Mouse (Mus musculus) right cerebral cortex, postnatal 4 days (tissue): ENCODE measurements around the gene Kif4.
A peak's percentile ranks its signal among the peaks of the same experiment; 100 is the strongest.

Experiments
- DNase-seq: peaks from one replicate; pipeline ENCODE4 v3.0.0-alpha.2; 2022

Kif4 gene

DNA sequence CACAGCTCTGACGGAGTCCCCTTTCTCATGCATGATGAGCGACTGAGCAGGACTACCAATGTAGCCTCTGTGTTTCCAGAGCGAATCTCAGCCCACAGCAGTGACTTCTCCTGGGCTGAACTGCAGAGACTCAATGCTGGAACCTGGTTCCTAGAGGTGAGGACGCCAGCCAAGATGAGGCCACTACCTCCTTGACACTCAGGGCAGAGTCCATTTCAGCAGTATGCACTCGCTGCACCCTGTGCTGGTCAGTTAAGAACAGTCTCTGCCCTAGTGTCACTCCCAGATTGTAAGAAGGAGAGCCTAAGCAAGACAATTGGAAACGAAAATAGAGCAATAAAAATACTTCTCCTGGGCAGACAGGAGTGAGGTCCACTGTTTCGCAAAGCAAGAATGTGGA lies 108.8 kb downstream of the Kif4 start:
- DNase-seq, result no peak

DNA sequence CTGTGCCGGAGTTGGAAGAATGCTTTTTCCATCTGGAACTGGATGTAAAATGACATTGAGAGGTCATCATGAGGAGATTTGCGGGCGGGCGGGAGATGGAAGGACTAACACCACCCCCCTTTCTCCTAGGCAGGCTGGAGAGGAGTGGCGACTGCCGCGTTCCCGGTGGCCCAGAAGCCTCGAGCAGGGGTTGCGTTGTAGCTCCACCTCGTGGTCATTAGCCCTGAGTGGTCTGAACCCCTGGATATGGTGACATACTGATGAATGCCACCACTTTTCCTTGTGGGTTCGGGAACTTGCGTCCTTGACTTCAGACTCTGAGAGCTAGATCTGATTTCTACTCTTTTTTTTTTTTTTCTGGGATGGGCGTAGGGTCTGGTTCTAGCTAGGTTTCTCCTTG lies 113.4 kb downstream of the Kif4 start:
- peak; percentile 61 for DNase-seq

DNA sequence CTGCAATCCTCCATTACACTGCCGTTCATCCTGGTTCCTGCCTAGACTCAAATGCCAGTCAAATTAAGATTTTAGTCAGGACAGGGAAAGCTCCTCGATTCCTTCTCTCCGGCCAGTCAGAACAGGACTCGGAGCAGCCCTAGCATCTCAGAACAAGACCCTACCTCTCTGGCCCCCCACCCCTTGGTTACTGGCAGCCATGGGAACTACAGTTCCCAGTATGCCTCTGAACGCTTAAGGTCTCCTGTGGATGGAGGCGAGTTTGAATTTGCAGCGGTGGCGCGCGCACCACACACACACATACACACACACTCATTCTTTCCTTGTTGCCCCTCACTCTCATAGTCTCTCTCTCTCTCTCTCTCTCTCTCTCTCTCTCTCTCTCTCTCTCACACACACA lies 113.9 kb downstream of the Kif4 start:
- peak; percentile 21 for DNase-seq

DNA sequence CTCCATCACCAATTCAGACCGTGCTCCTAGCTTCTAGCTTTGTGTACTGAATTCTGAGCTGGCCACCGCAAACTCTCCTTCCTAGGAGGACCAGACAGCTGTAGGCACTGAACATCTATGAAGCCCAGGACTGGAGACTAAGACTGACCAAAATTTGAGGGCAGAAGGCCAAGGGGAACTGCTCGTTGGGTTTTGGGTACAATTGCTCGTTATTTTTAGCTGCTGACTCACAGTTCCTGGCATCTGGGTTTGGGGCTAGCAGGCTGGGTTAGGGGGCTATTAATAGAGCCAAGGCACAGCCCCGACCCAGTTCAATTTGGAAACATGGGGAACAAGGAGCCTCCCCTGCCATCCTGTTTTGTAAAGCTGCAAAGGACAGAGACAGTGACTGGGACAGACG lies 115.2 kb downstream of the Kif4 start:
- DNase-seq, result no peak

DNA sequence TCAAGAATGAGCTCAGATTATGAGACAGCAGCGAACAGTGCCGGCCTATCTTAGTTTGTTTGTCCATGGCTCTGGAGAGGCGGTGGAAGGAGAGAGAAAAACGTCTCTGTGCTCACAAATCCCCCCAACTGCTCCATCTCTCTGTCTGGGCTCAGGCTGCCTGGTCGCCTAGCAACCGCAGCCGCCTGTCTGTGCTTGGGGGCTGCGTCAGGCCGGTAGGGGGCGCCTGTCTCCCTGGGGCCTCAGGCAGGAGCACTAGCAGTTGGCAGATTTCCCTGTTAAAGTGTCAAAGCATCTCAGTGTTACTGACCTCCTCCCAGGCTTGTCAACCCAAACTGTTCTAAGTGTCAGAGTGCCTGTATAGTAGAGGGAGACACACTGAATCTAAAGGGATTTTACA lies 116.4 kb downstream of the Kif4 start:
- peak; percentile 83 for DNase-seq

DNA sequence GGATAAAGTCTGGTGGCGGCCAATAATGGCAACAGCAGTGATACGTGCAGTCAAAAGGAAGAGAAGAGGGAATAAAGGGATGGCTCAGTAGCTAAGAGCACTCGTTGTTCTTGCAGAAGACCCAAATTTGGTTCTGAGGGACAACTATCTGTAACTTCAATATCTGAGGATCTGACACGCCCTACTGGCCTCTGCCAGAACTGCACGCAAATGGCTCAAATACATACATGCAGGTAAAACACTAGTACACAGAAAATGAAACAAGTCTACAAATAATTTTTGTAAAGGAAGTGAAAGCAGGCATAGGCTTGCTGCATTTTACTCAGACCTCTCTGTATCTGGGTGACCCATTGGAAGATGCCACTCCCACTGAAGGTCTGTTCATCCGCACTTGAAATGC lies 140.3 kb downstream of the Kif4 start:
- no peak for DNase-seq

DNA sequence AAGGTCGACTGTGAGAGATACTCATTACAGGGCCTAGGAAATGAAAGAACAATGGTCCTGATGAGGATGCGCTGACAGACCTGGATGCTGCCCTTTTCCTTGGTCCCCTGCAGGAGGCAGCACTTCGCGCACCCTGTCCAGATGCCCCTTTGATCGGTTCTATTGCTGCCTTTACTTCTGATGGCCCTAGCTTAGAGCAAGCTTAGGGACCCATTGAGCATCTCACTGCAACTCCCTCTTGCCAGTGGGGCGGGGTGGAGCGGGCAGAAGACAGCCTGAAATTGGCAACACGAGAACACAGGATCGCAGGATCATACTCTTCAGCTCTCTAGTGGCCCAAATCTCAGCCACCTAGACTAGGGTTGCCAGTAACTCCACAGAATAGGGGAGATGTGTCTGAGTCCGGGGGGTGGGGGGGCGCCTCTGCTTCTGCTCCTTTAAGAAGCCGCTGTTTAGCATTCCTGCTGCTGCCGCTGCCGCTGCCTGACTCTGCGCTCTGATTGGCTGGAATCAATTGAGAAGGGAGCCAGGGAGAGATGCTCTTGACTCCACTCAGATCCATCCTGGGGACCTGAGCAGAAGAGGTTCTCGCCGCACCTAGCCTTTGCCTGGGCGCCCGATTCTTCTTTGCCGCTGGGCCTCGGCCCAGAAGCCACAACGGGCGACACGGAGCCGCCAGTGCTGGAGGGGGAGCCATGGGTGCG lies 141.8 kb downstream of the Kif4 start, which contains the start of gene Dlg3:
Gene Dlg3, plus strand, starts transcription at position 542 of the 704 bp plus-strand sequence.
- DNase-seq, result peak; percentile 62

DNA sequence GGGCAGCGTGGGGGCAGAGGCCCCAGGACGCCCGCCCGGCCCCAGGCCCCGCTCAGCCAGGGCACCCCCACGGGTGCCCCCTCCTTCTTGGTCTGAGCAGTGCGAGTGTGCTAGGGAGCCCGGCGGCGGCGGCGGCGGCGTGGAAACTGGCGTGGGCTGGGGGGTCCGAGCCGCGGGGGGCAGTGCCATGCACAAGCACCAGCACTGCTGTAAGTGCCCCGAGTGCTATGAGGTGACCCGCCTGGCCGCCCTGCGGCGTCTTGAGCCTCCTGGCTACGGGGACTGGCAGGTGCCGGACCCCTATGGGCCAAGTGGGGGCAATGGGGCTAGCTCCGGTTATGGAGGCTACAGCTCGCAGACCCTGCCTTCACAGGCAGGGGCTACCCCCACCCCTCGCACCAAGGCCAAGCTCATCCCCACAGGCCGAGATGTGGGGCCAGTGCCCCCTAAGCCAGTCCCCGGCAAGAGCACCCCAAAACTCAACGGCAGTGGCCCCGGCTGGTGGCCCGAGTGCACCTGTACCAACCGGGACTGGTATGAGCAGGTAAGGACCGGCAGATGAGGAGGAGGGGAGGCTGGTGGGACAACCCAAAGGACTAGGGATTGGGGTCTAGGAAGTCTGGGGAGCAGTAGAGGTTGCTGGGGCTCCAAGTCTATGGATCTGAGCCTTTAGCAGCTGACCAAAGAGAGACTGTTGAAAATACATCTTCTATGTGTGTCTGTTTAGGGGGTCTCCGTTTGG lies 142.5 kb downstream of the Kif4 start:
- DNase-seq, result no peak

DNA sequence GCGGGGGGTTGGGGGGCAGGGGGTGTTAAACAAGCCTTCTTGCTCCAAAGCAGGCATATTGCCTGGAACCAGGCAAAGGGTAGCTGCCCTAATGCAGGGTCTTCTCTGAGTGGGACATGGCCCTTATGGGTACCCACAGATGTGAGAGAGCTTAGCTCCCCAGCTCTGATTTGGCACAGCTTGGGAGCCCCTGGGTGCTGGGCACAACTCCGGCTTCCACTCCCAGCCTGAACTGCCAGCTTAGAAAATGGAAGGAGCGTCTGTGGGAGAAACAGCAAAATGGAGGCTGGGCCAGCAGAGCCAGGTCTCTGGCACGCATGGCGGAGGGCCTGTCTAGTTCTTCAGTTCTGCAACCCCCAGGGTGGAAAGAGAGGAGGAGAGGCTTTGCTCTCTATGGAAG lies 143.7 kb downstream of the Kif4 start:
- DNase-seq, result peak; percentile 24

DNA sequence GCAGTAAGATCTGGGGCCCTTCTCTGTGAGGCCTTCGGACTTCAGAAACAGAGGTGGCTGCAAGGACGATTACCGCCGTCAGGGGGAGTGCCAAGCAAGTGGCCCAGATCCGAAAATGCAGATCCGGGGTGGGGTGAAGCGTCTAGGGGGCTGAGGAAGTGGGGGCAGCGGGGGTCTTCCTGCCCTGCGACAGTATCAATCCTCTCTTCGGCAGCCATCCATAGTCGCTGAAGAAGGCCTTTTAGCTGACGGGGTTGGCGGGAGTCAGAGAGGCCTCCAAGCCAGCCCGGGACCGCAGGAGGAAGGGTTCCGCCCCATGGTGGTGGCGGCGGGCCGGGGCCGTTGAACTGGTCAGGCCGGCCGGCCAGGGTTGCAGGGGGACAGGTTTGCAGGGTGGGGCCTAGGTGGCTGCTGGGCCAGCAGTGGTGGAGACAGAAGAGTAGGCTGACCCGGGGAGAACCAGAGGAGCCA lies 148.8 kb downstream of the Kif4 start:
- peak; percentile 42 for DNase-seq

DNA sequence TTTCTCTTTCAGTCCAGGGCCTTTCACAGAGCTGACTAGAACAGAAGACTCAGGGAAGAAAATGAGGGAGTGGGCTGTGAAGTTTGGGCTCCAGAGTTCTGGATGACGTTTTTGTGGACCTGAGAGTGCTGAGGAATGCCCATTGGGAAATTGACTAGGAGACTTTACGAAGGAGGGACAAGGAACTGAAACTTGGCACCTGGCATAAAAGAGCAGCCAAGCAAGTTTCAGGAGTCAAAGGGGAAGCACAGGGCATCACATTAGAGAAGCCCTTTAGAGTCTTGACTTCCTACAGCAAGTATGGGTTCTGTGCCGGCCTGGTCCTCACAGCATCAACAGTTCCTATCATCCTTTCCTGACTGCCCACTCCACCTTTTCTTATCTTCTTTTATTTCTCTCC lies 149.9 kb downstream of the Kif4 start:
- no peak for DNase-seq

DNA sequence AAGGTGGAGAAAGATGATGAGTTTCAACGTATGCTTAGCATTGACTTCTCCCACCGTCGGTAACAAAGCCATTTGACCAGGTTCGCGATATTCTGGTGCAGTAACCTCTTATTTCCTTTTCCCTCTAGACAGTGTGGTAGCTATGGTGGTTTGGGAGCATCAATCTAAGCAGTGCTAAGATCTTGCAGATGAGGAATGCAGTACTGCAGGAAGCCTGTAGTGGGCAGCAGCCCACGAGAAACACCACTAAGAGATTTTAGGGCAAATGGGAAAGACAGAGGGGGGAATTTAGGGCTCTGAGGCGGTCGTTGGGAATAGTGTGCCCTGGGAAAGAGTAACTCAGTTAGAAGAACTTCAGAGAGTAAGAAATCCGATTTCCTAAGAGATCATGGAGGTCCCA lies 151.0 kb downstream of the Kif4 start:
- DNase-seq, result peak; percentile 58
